Mouse (Mus musculus) MEL (cell line): ENCODE measurements around the gene Majin. TPM values are rescaled to one million over a fixed set of nuclear protein-coding genes. Genes with fewer than 3 reads are reported as not detected.
A peak's percentile ranks its signal among the peaks of the same experiment; 100 is the strongest.

ENCODE experiments used
- DNase-seq: peaks from one replicate; pipeline ENCODE4 v3.0.0; 2011; ENCODE audit warnings: low read depth, low spot score
- H3K27ac ChIP-seq: 2 replicates; pipeline ENCODE4 v1.5.1; 2012; ENCODE audit warnings: low read depth, mild to moderate bottlenecking, control low read depth, low read length, moderate library complexity; ENCODE audit not compliant: control insufficient read depth
- H3K27me3 ChIP-seq, 2 experiments: fragments of 150-350 bp in 1 of 2; sonication (generic) in 1 of 2; 2 replicates each; pipeline ENCODE4 v1.6.1; 2012; ENCODE audit warnings: low read length in 2 of 2, mild to moderate bottlenecking in 2 of 2, improper control_type of control experiment in 1 of 2, moderate library complexity in 1 of 2; ENCODE audit not compliant: insufficient read depth in 2 of 2, control insufficient read depth in 1 of 2
- H3K36me3 ChIP-seq, 2 experiments: 2 replicates each; pipeline ENCODE4 v1.6.1; 2012 to 2014; ENCODE audit warnings: low read length in 2 of 2, improper control_type of control experiment in 1 of 2, inconsistent platforms in 1 of 2, mild to moderate bottlenecking in 1 of 2; ENCODE audit not compliant: insufficient read depth in 2 of 2, control insufficient read depth in 1 of 2
- H3K4me1 ChIP-seq, 2 experiments: fragments of 150-350 bp in 1 of 2; sonication (generic) in 1 of 2; 2 replicates each; pipeline ENCODE4 v1.6.1; 2012; ENCODE audit warnings: low read length in 2 of 2, improper control_type of control experiment in 1 of 2, mild to moderate bottlenecking in 1 of 2; ENCODE audit not compliant: insufficient read depth in 2 of 2, control insufficient read depth in 1 of 2
- H3K4me3 ChIP-seq, 2 experiments: fragments of 150-350 bp in 1 of 2; sonication (generic) in 1 of 2; 2 replicates each; pipeline ENCODE4 v1.5.1; 2012; ENCODE audit warnings: low read depth in 2 of 2, low read length in 2 of 2, mild to moderate bottlenecking in 2 of 2, moderate library complexity in 2 of 2, control low read depth in 1 of 2, improper control_type of control experiment in 1 of 2; ENCODE audit not compliant: control insufficient read depth in 1 of 2, insufficient read depth in 1 of 2
- H3K79me2 ChIP-seq: 2 replicates; pipeline ENCODE4 v1.6.1; 2012; ENCODE audit warnings: mild to moderate bottlenecking, low read length, moderate library complexity; ENCODE audit not compliant: control insufficient read depth, poor library complexity, insufficient read depth
- H3K9ac ChIP-seq: 2 replicates; pipeline ENCODE4 v1.6.1; 2012; ENCODE audit warnings: low read depth, mild to moderate bottlenecking, control low read depth, low read length, moderate library complexity; ENCODE audit not compliant: control insufficient read depth, poor library complexity, severe bottlenecking
- H3K9me3 ChIP-seq: fragments of 150-350 bp; sonication (generic); replicated peaks from 2 replicates; pipeline ENCODE4 v1.6.1; 2012; ENCODE audit warnings: mild to moderate bottlenecking, low read length, improper control_type of control experiment, moderate library complexity; ENCODE audit not compliant: insufficient read depth
- BHLHE40 ChIP-seq: IDR thresholded peaks from 2 replicates; pipeline ENCODE4 v1.6.1; 2012; ENCODE audit warnings: low read depth, mild to moderate bottlenecking, inconsistent platforms, low read length, improper control_type of control experiment, borderline replicate concordance
- CHD1 ChIP-seq: IDR thresholded peaks from 2 replicates; pipeline ENCODE4 v1.6.1; 2012; ENCODE audit warnings: low read depth, mild to moderate bottlenecking, inconsistent platforms, low read length, improper control_type of control experiment
- CHD2 ChIP-seq: IDR thresholded peaks from 2 replicates; pipeline ENCODE4 v1.6.1; 2011; ENCODE audit warnings: low read length, improper control_type of control experiment
- CTCF ChIP-seq, 3 experiments: IDR thresholded peaks in 2 of 3; conservative IDR thresholded peaks in 1 of 3; 2 replicates each; pipeline ENCODE4 v1.5.1; 2011 to 2012; ENCODE audit warnings: low read length in 3 of 3, low read depth in 2 of 3, mild to moderate bottlenecking in 2 of 3, improper control_type of control experiment in 1 of 3, inconsistent platforms in 1 of 3, mixed read lengths in 1 of 3, moderate library complexity in 1 of 3; ENCODE audit not compliant: control insufficient read depth in 1 of 3, insufficient read depth in 1 of 3, poor library complexity in 1 of 3, severe bottlenecking in 1 of 3
- E2F4 ChIP-seq: IDR thresholded peaks from 2 replicates; pipeline ENCODE4 v1.6.1; 2011; ENCODE audit warnings: low read depth, low read length, improper control_type of control experiment, borderline replicate concordance
- ELF1 ChIP-seq: IDR thresholded peaks from 2 replicates; pipeline ENCODE4 v1.6.1; 2014; ENCODE audit warnings: low read depth, mild to moderate bottlenecking, inconsistent platforms, low read length, improper control_type of control experiment, moderate library complexity
- ETS1 ChIP-seq: IDR thresholded peaks from 2 replicates; pipeline ENCODE4 v1.6.1; 2012; ENCODE audit warnings: low read depth, mild to moderate bottlenecking, inconsistent platforms, low read length, improper control_type of control experiment, moderate library complexity
- GATA1 ChIP-seq: IDR thresholded peaks from 2 replicates; pipeline ENCODE4 v1.6.1; 2011; ENCODE audit warnings: low read depth, low read length, improper control_type of control experiment
- HCFC1 ChIP-seq: IDR thresholded peaks from 2 replicates; pipeline ENCODE4 v1.6.1; 2012; ENCODE audit warnings: low read depth, mild to moderate bottlenecking, inconsistent platforms, low read length, improper control_type of control experiment, moderate library complexity
- KAT2A ChIP-seq: conservative IDR thresholded peaks from 2 replicates; pipeline ENCODE4 v1.6.1; 2012; ENCODE audit warnings: low read depth, low read length, improper control_type of control experiment, inconsistent platforms
- MAX ChIP-seq: IDR thresholded peaks from 2 replicates; pipeline ENCODE4 v1.6.1; 2011; ENCODE audit warnings: low read length, improper control_type of control experiment
- MEF2A ChIP-seq: IDR thresholded peaks from 2 replicates; pipeline ENCODE4 v1.6.1; 2014; ENCODE audit warnings: low read depth, mild to moderate bottlenecking, inconsistent platforms, low read length, improper control_type of control experiment; ENCODE audit not compliant: poor library complexity, insufficient replicate concordance, severe bottlenecking; ENCODE audit errors: extremely low read depth
- MYB ChIP-seq: IDR thresholded peaks from 2 replicates; pipeline ENCODE4 v1.6.1; 2011; ENCODE audit warnings: mild to moderate bottlenecking, low read depth, low read length, improper control_type of control experiment
- MYC ChIP-seq: IDR thresholded peaks from 2 replicates; pipeline ENCODE4 v1.6.1; 2011; ENCODE audit warnings: low read depth, mild to moderate bottlenecking, low read length, improper control_type of control experiment, moderate library complexity
- NRF1 ChIP-seq: IDR thresholded peaks from 2 replicates; pipeline ENCODE4 v1.6.1; 2014; ENCODE audit warnings: low read depth, mild to moderate bottlenecking, inconsistent platforms, low read length, improper control_type of control experiment, moderate library complexity; ENCODE audit not compliant: poor library complexity, insufficient read depth, severe bottlenecking
- POLR2A ChIP-seq, 2 experiments: IDR thresholded peaks; 2 replicates each; pipeline ENCODE4 v1.6.1; 2011 to 2012; ENCODE audit warnings: low read length in 2 of 2, mild to moderate bottlenecking in 2 of 2, control low read depth in 1 of 2, improper control_type of control experiment in 1 of 2, low read depth in 1 of 2, moderate library complexity in 1 of 2; ENCODE audit not compliant: control insufficient read depth in 1 of 2, insufficient read depth in 1 of 2, poor library complexity in 1 of 2
- POLR2AphosphoS2 ChIP-seq: IDR thresholded peaks from 2 replicates; pipeline ENCODE4 v1.6.1; 2011; ENCODE audit warnings: low read length, improper control_type of control experiment
- POLR2AphosphoS5 ChIP-seq: IDR thresholded peaks from 2 replicates; pipeline ENCODE4 v1.6.1; 2012; ENCODE audit warnings: low read depth, borderline replicate concordance, mild to moderate bottlenecking, inconsistent platforms, low read length, moderate library complexity, mixed read lengths
- RAD21 ChIP-seq: IDR thresholded peaks from 2 replicates; pipeline ENCODE4 v1.6.1; 2011; ENCODE audit warnings: mild to moderate bottlenecking, low read depth, low read length, improper control_type of control experiment
- RCOR1 ChIP-seq: IDR thresholded peaks from 2 replicates; pipeline ENCODE4 v1.6.1; 2012; ENCODE audit warnings: low read depth, mild to moderate bottlenecking, inconsistent platforms, low read length, improper control_type of control experiment
- TAL1 ChIP-seq: IDR thresholded peaks from 2 replicates; pipeline ENCODE4 v1.6.1; 2012; ENCODE audit warnings: mild to moderate bottlenecking, inconsistent platforms, low read length, moderate library complexity, mixed read lengths
- TBP ChIP-seq: IDR thresholded peaks from 2 replicates; pipeline ENCODE4 v1.8.0; 2011; ENCODE audit warnings: low read depth, low read length, improper control_type of control experiment
- TCF12 ChIP-seq: IDR thresholded peaks from 2 replicates; pipeline ENCODE4 v1.6.1; 2014; ENCODE audit warnings: low read depth, mild to moderate bottlenecking, inconsistent platforms, low read length, improper control_type of control experiment, moderate library complexity
- UBTF ChIP-seq: IDR thresholded peaks from 2 replicates; pipeline ENCODE4 v1.6.1; 2012; ENCODE audit warnings: low read depth, mild to moderate bottlenecking, inconsistent platforms, low read length, improper control_type of control experiment, moderate library complexity, borderline replicate concordance; ENCODE audit not compliant: insufficient read depth
- USF1 ChIP-seq: IDR thresholded peaks from 2 replicates; pipeline ENCODE4 v1.6.1; 2014; ENCODE audit warnings: low read depth, mild to moderate bottlenecking, inconsistent platforms, low read length, improper control_type of control experiment, moderate library complexity
- USF2 ChIP-seq, 2 experiments: IDR thresholded peaks; 2 replicates each; pipeline ENCODE4 v1.6.1; 2011 to 2012; ENCODE audit warnings: improper control_type of control experiment in 2 of 2, low read length in 2 of 2, borderline replicate concordance in 1 of 2, inconsistent platforms in 1 of 2, low read depth in 1 of 2, mild to moderate bottlenecking in 1 of 2; ENCODE audit not compliant: insufficient read depth in 1 of 2
- ZC3H11A ChIP-seq: IDR thresholded peaks from 2 replicates; pipeline ENCODE4 v1.6.1; 2012; ENCODE audit warnings: low read depth, mild to moderate bottlenecking, inconsistent platforms, low read length, improper control_type of control experiment
- ZKSCAN1 ChIP-seq: IDR thresholded peaks from 2 replicates; pipeline ENCODE4 v1.6.1; 2012; ENCODE audit warnings: low read depth, mild to moderate bottlenecking, inconsistent platforms, low read length, improper control_type of control experiment, moderate library complexity
- ZMIZ1 ChIP-seq: IDR thresholded peaks from 2 replicates; pipeline ENCODE4 v1.6.1; 2012; ENCODE audit warnings: low read depth, mild to moderate bottlenecking, inconsistent platforms, low read length, improper control_type of control experiment, moderate library complexity
- ZNF384 ChIP-seq: IDR thresholded peaks from 2 replicates; pipeline ENCODE4 v1.6.1; 2012; ENCODE audit warnings: low read depth, mild to moderate bottlenecking, inconsistent platforms, low read length, improper control_type of control experiment
- polyA plus RNA-seq, 2 experiments: library from polyadenylated mRNA; stranded (reverse) in 1 of 2; unstranded in 1 of 2; fragments of >175 nt in 1 of 2; fragments of >200 nt in 1 of 2; gene quantifications; 2 replicates each; pipeline versions ENCODE4 v1.2.1 to v1.2.4; 2012; ENCODE audit warnings: low replicate concordance in 2 of 2, low read depth in 1 of 2; ENCODE audit not compliant: insufficient read length in 2 of 2, insufficient read depth in 1 of 2, missing spikeins in 1 of 2
- total RNA-seq: library from RNA; depleted of rRNA; stranded (reverse); fragments of 300-350 nt; gene quantifications from 2 replicates; pipeline ENCODE4 v1.2.3, GENCODE M21; 2012

Gene Majin
- total and polyA plus RNA-seq, 3 experiments: not detected

GRCm38 (mm10) chr19:6264945-6265344 lies 80.8 kb downstream of the Majin start:
- H3K4me1 ChIP-seq: no peaks in the 10 kb centered on the region; a peak in 1 of 4 replicates
- no peak overlapping the region for H3K9ac ChIP-seq
- no peak overlapping the region for H3K4me3 ChIP-seq
- no peaks in the 10 kb centered on the region for H3K79me2 ChIP-seq
- H3K27me3 ChIP-seq: no peaks in the 10 kb centered on the region
- H3K36me3 ChIP-seq: peaks cover 0 to 2% of the 10 kb centered on the region in 2 experiments; a peak in 2 of 4 replicates
- DNase-seq: no peak
- TF ChIP-seq USF1 (no peak), TBP (no peak), MYB (no peak), CTCF (IDR thresholded peaks at IDR 0.05 in 2 of 3, conservative IDR thresholded peaks at IDR 0.05 in 1 of 3; ENCODE audit: control insufficient read depth in 1 of 3, insufficient read depth in 1 of 3, low read depth in 2 of 3, low read length in 3 of 3, poor library complexity in 1 of 3, severe bottlenecking in 1 of 3) (no peak), KAT2A (no peak), MYC (no peak), RAD21 (no peak), TAL1 (no peak), ELF1 (no peak), POLR2AphosphoS2 (no peak), MEF2A (no peak), MAX (no peak), ZNF384 (no peak), HCFC1 (no peak), CHD2 (no peak), POLR2AphosphoS5 (no peak), USF2 (IDR thresholded peaks at IDR 0.05; ENCODE audit: borderline replicate concordance in 1 of 2, insufficient read depth in 1 of 2, low read depth in 1 of 2, low read length in 2 of 2) (no peak), E2F4 (no peak)
- H3K27ac ChIP-seq: no peak overlapping the region
- H3K9me3 ChIP-seq: no peaks in the 10 kb centered on the region

GRCm38 (mm10) chr19:6265727-6266182 lies 81.6 kb downstream of the Majin start:
- no peaks in the 10 kb centered on the region; a peak in 1 of 4 replicates for H3K36me3 ChIP-seq
- no peaks in the 10 kb centered on the region for H3K9me3 ChIP-seq
- H3K27me3 ChIP-seq: no peaks in the 10 kb centered on the region
- H3K9ac ChIP-seq: no peak overlapping the region
- H3K4me1 ChIP-seq: no peaks in the 10 kb centered on the region; a peak in 1 of 4 replicates
- no peak overlapping the region for H3K4me3 ChIP-seq
- no peaks in the 10 kb centered on the region for H3K79me2 ChIP-seq
- DNase-seq: peak; percentile 24
- no peak overlapping the region for H3K27ac ChIP-seq
- no peak for TF ChIP-seq ZKSCAN1
- no peak for TF ChIP-seq TBP
- TF ChIP-seq ZNF384: peak; percentile 75
- TF ChIP-seq E2F4: no peak
- TF ChIP-seq ELF1: no peak
- TF ChIP-seq UBTF: no peak
- no peak for TF ChIP-seq HCFC1
- peak; percentile 6 for TF ChIP-seq RAD21
- TF ChIP-seq USF1: no peak
- TF ChIP-seq ZMIZ1: no peak
- TF ChIP-seq USF2 (IDR thresholded peaks at IDR 0.05; ENCODE audit: borderline replicate concordance in 1 of 2, insufficient read depth in 1 of 2, low read depth in 1 of 2, low read length in 2 of 2): no peak
- TF ChIP-seq GATA1: no peak
- no peak for TF ChIP-seq RCOR1
- TF ChIP-seq BHLHE40: no peak
- TF ChIP-seq ZC3H11A: peak; percentile 13; the same call in 1 of the 2 replicates
- no peak for TF ChIP-seq NRF1
- TF ChIP-seq MEF2A: no peak
- TF ChIP-seq TCF12: no peak
- no peak for TF ChIP-seq CHD2
- no peak for TF ChIP-seq CHD1
- TF ChIP-seq ETS1: no peak
- no peak for TF ChIP-seq TAL1
- no peak for TF ChIP-seq POLR2A (IDR thresholded peaks at IDR 0.05; ENCODE audit: control insufficient read depth in 1 of 2, insufficient read depth in 1 of 2, low read depth in 1 of 2, low read length in 2 of 2, poor library complexity in 1 of 2)
- no peak for TF ChIP-seq MYB
